Mouse (Mus musculus) layer of hippocampus, adult 8-10 months (tissue): ENCODE measurements around the gene Gm28038. TPM values are rescaled to one million over a fixed set of nuclear protein-coding genes. Genes with fewer than 3 reads are reported as not detected.

Source experiments
- DNase-seq, 2 experiments: peaks; one replicate each; pipeline ENCODE4 v3.0.0; 2022; ENCODE audit warnings: low spot score in 2 of 2
- total RNA-seq, 4 experiments: library from RNA; stranded (reverse); gene quantifications; 2 replicates each; pipeline ENCODE4 v1.2.4; 2022

The Gm28038 gene
- not detected for total RNA-seq

DNA sequence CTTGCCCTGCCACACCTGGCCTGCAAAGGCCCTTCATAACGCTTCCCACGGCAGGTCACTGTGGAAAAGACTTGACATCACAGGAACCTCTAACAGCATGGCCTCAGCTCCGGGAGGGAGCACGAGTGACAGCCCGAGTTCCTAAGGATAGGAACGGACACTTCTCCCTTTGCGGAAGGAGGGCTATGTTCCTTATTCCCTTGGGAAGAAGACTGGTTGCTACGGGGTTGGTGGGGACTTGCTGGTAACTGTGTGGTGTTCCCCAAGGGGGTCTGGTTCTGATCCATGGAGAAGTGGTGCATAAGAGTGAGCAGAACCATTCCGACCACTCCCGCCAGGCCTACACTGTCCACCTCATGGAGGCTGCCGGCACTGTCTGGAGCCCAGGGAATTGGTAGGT is at the start of gene Gm28038:
Gm28038 (plus strand) TSS at position 301 of the 400 bp plus-strand sequence.
- DNase-seq, result no peak

DNA sequence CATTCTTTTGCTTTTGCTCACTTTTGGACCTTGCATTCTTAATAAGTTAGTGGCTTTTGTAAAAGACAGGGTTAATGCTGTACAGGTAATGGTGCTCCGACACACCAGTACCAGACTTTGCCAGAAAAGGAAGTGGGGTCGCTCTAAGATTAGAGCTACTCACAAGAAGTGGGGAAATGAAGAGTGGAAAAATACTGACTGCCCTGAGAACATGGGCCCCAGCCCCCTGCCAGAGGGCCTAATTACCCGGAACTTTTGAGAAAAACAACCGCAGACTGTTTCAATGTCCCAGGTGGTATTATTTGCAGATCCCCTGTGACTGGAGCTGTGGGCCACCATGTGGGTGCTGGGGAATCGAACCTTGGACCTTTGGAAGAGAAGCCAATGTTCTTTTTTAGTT is 45.2 kb upstream of the Gm28038 start:
- DNase-seq, result no peak

DNA sequence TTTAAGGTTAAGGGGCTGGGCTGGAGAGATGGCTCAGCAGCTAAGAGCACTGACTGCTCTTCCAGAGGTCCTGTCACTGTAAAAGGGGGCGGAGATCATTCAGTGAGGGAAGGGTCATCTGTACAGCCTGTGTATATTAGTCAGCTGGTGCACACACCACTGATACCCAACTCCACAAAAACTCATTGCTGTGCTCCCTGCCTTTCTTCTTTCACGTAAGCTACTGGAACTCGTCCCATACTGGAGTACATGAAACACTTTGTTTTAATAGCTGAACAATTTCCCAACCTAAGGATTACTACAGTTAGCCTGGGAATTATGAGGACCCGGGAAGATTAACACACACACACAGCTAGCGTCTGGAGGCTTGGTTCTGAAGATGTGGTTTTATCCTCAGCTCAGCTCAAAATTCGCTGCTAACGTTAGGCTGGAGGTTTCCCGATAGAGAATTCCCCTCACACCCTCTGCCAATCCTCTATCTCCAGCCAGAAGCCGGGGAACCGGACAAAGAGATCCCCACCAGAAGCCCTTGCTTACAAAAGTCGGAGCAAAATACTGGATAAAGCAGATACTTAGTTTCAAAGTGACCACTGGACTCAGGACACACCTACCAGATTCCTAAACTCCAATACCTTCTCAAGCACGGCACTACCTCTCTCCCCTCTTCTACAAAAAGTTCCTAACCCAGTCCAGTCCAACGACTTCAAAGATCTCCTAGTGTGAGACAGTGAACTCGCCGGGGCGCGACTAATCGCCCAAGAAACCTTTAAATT is 44.2 kb upstream of the Gm28038 start:
- peak in 1 of 2 experiments; percentile 28 for DNase-seq

DNA sequence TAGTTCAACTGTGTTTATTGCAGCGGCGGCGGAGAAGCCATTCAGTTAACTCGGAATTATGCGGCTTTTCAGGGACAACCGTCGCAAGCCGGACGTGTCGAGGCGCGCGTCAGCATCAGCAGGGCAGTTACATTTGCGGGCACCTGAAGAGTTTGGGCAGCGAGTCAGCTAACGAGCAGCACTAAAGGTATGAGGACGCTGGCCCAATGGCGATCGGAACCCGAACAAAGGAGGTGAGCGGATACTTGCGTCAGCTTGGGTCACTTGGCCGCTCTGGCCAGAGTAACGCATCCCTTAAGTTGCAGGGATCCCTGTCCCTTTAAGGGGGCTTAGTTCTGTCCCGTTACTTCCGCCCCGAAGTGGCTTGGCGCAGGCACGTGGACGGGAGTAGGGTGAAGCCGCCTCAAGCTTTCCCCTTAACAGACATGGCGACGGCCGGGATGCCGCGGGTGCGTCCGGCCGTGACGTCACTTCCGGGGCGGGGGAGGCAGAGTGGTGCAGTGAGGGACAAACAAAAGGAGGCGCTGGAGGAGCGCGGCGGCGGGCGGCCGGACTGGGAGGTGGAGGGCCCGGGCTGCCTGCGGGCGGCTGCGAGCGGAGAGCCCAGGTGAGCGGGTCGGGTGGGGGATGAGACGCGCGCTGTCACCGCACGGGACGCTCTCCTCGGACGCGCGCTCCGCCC is 43.5 kb upstream of the Gm28038 start, which contains the start of gene Lrrc8a:
Lrrc8a (plus strand) TSS at position 517 of the 682 bp plus-strand sequence.
- DNase-seq, result peak; percentile 99

DNA sequence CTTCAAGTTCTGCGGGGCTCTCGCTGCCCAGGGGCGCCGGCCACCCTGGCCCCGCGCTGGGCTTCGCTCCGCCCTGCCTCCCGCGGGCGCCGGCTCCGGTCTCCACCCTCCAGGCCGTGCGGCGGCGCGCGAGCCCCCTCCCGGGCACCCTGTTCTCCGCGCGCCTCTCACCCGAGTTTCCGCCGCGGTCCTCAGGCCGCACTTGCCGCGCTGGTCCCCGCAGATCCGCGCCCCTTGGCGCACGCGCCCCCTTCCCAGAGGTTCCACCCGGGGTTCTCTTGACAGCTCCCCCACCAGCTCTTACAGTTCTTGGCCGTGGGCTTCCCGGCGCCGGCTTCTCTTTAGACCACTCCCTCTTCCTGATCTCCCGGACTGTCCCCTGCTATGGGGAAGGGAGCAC is 43.0 kb upstream of the Gm28038 start:
- no peak for DNase-seq

DNA sequence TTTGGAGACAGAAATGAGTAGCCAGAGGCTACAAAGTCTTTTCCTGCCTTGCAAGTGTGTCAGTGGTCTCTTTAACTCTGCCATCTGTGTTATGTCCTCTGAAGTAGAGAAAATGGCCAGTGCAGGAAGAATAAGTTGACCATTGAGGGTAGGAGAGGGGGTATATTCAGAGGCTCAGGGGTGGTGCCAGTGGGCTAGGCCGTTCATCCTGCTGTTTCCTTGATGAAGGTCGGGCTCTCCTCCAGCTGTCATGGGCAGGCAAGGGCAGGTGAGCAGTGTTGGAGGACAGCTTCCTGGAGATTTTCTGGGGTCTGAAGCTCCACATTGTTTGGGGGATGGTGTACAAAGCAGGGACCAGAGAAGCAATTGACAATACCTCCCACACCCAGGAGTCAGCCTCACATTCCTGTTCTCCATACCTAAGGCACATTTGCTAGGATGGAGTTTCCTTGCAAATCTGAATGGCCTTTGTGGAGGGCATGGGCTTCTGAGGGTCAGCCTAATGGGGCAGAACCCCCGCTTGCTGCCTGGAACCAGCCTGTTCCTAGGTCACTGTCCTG is 41.9 kb upstream of the Gm28038 start:
- DNase-seq, result no peak

DNA sequence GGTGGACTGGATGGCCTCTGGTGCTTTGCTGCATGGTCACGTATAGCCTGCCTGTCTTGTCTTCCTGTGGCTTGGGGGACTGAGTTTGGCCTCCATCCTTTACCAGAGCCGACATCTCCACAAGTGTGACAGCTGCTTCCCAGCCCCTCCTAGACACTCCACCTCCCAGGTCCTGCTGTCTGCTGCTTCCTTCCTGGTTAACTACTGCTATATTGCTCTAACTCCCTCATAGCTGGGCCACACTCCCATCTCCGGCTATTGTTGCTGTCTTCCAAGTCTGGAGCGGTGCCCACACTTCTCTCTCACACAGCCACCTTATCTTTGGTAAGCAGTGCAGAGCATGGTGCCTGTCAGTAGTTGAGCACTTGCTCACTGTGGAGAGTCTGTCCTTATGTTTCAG is 41.1 kb upstream of the Gm28038 start:
- no peak for DNase-seq

DNA sequence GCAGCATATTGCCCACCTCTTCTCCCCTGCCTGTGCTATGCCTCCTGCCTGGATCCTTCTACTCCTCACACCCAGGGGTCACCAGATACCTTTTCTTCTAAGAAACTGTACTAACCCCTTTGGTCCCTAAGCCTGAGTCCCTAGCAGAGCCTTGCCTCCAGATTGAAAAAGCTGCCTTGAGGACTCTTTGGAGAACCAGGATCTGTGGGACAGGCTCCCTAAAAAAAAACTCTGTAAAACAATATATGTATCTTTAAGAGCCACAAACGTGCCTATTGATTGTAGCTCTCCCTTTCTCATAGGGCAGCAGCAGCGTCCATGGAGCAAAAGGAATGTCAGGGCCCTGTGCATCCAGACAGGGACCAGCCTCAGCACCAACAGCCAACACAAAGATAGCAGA is 40.6 kb upstream of the Gm28038 start, which contains the start of gene Gm28035:
Gm28035 (plus strand) TSS at position 301 of the 400 bp plus-strand sequence.
- no peak for DNase-seq

DNA sequence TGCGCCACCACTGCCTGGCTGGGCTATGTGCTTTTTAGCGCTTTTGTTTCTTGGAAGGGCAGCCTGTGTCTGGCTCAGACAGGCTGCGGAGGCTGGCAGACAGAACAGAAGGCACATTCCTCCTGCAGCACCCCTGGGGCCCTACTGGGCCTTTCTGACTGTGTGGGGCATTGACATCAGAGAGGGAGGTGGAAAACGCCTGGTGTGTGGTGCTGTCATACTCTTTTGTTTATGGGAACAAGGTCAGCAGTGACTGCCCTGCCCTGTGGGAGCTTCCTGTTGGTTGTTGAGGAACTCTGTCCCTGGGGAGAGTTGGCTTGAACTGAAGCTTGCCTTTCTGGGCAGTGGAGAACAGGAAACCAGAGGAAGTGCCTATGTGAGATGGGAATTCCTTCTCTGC is 38.3 kb upstream of the Gm28038 start:
- no peak for DNase-seq

DNA sequence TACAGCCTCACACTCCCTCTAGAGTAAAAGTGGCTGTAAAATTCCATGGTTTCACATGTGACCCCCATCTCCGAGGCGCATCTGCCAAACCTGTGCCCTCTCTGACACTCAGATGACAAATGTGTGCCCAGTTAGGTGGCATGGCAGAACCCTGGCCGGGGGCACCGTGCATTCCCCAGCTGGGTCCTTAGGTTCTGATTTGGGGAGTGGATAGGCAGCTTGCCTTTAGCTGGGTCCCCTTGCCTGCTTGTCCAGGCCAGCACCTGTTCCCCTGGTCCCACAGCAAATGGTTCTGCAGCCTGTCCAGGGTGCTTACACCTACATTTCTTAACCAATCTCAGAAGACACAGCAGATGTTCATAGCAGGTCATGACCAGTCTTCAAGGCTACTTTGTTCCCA is 37.5 kb upstream of the Gm28038 start:
- no peak for DNase-seq

DNA sequence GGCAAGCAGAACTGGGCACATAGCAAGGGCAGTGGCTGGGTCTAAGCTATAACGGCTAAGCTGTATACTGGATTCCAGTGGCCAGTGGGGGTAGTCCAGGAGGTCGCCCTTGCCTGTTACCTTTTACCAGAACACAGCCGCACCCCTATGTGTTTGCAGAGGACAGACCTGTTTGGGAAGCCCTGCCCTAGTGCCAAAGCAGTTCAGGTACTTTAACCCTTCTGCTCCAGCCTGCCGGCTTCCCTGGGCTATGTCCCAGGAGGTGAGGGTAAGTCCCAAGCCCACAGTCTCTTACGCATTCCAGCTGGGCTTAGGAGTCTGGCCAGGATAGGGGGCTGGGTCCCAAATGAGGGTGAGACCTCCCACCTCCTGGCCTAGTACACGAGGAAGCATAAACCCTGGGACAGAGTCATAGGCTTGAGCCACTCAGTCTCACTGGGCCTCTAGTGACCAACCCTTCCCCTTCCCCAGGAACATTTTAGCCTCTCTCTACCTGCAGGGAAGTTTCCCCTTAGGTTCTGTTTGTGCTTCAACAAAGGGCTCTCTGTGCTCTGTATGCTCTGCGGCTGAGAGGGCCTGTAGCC is 36.2 kb upstream of the Gm28038 start:
- DNase-seq, result no peak

DNA sequence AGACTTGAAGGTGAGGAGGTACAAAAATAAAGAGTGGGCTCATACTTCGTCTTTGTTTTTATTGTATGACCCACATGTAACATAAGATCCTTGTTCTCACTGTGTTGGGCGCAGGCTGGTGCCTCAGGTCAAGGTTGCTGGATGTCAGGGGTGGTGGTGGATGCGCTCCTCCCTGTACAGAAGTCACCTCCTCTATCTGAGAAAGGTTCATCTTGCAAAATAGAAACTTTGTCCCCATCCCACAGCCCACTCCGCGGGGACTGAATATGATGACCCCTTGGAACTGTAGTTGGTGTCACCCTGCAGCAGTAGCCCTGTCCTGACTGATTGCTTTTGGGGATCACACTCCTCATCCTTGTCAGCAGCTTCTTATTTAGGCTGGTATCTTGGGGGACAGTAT is 33.8 kb upstream of the Gm28038 start:
- DNase-seq, result no peak

DNA sequence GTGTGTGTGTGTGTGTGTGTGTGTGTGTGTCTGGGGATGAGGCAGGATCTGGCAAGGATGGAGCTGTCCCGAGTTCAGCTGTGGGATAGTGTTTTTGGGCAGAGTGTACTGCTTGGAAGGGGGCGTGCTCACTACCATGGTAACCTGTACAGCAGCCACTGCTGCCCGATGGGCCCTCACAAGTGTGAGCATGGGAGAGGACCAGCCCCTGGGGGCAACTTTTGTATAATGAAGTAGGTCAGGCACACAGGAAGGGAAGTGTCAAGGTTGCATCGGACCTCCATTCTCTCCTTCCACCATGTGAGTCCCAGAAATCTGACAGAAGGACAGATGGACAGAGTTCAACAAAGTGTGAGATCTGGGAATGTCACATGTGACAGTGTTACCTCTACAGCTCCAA is 33.2 kb upstream of the Gm28038 start:
- DNase-seq, result no peak

DNA sequence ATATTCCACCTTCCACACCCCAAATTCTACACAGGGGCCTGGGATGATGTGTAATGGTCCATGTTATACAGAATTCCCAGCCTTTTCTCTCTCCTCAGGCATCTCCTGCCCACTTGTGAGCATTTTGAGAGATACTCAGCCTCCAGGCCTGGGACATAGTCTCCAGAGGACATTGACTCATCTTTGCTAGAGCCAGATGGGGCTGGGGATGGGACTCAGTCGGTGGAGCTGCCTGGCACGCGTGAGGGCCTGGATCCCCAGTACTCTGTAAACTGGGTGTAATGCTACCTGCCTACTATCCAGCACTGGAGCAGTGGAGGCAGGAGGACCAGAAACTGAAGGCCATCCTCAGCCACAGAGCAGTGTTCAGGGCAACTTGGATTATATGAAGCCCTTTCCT is 31.7 kb upstream of the Gm28038 start:
- no peak for DNase-seq

DNA sequence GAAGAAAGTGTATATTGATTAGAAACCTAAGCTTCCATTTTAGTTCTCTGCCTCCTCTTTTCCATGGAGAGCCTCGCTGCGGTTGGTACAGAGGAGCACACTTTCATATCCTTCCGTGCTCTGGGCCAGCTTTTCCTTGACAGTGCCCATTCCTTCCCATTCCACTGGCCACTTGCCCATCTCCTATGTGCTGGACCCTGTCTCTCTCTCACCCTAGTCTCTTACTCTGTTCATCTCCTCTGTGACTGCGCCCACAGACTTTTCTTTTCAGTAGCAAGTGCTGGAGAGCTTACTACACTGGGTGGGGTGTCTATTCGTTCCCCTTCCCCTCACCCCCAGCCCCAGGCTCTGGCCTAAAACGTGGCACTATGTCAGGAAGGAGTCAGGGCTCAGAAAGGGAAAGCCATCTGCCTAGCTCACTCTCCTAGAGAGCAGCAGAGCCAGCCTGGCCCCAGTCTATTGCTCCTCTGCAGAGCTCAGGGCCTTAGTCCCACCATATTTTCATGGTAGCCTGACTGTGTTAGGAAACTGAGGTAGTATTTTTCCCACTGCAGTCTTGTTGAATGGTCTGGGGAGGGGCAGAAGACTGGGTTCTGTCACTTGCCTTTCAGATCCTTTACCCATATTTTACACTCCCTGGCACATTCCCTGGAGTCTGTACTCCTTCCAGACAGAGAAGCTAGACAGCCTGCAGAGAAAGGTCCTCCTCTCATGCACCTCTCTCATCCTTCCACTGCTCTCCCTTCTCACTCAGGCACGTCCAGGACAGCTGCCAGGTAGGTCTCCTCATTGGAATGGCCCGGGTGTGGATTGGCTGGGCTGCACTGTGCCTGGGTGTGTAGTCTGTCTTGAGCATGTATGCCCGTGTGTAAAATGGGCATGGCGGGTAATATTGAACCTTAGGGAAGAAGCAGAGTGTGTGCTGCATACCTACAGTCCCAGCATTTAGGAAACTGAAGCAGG is 30.4 kb upstream of the Gm28038 start:
- no peak for DNase-seq

DNA sequence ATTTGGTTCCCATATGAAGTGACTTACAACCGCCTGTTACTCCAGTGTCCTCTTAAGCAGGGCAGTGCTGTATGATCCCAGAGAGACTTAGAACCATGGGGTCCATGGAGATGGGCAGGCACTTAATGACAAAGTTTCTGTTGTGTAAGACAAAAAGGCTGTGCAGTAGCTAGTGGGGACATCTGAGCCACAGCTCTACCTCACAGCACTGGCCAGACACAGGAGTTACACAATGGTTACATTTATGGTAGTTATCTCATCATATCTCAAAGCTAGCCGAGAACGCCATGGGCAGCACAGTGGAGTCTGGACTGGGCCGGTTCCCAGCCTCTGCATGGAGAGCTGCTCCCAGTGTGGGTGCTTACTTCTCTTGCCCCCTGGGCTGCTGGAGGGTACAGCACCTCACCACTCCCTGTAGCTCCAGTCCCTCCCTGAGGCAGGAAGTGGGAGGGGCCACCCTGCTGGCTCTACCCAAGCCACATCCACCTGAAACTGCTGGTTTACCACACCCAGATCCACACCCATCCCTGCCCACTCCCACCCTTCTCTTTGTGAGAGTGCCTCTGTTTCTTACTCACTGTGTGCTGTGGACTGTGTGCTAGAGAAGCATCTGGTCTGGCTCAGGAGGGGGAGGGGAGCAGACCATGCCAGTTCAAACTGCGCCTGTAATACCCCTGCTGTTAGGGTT is 29.3 kb upstream of the Gm28038 start:
- DNase-seq, result no peak

DNA sequence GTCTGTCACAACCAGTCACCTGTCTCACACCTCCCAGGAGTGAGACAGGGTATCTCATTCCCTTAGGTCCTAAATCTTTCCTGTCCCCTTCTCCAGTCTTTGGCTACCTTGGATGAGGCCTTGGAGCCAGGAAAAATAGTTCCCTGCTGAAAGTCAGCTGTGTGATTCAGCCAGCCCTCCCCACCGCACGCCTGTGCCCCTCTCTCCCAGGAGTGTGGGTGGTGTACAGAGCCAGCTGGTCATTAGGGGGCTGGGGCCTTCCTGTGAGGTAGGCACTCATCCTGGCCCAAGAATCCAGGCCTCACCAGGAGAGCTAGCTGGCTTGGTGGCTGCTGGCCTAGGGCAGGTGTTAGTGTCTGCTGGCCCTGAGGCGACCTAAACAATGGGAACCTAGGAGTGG is 28.3 kb upstream of the Gm28038 start:
- DNase-seq, result no peak

DNA sequence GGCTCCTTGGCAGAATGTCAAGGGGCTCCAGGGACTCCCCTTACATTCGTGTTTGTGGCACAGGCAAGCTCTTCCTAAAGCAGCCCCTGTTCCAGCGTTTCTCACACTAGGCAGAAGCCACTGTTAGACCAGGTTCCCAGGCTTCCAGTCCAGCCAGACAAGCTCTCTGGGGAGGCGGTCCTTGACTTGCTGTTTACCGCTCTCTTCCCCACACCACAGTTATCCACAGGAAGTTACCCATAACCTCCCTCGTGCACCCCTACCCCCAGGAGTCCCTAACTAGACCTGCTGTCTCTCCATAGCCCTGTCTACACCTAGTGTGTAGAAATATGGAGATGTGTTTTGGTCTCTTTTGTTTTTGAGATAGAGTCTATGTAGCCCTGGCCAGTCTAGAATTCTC is 27.0 kb upstream of the Gm28038 start:
- no peak for DNase-seq

DNA sequence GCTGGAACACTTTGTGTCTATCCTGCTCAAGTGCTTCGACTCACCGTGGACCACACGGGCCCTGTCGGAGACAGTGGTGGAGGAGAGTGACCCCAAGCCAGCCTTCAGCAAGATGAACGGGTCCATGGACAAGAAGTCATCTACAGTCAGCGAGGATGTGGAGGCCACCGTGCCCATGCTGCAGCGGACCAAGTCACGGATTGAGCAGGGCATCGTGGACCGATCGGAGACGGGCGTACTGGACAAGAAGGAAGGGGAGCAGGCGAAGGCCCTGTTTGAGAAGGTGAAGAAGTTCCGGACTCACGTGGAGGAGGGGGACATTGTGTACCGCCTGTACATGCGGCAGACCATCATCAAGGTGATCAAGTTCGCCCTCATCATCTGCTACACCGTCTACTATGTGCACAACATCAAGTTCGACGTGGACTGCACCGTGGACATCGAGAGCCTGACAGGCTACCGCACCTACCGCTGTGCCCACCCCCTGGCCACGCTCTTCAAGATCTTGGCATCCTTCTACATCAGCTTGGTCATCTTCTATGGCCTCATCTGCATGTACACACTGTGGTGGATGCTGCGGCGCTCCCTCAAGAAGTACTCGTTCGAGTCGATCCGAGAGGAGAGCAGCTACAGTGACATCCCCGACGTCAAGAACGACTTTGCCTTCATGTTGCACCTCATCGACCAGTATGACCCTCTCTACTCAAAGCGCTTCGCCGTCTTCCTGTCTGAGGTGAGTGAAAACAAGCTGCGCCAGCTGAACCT is 25.0 kb upstream of the Gm28038 start:
- no peak for DNase-seq
